Mouse (Mus musculus): ENCODE data around the gene Gm20777. TPM values are rescaled to one million over a fixed set of nuclear protein-coding genes. Genes with fewer than 3 reads are reported as not detected.
"Not testable (repeated sequence)": the region's sequence is repeated elsewhere in the genome, so short reads cannot be mapped to it uniquely, and the experiment has no call there.

Gm20777 gene
- polyA plus RNA-seq (2014; fragmentation: Nextera tagmentation; extraction: Ambion mirVana) = not detected in 2 replicates

DNA sequence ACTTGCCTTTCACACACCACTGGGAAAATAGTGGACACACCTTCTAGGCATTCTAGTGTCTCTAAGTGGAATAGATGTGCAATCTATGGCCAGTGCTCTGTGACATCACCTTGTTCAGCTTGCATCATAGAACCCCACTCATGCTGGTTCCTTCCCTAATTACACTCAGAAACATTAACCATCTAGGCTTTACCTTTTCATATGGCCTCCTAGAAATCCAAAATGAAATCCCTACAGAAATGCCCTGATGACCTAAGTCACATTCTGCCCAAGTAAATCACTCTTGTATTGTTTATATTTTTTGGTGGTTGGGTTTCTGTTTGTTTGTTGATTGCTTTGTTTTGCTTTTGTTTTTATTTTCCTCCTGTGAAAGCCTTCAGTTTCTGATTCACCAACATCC is at the start of gene Gm20777:
Gm20777 (minus strand) TSS at position 101 of the 400 bp plus-strand sequence.
- H3K36me3 ChIP-seq (ENCODE audit: control insufficient read depth, insufficient read depth, low read length); DNase-seq; H3K27me3 ChIP-seq (ENCODE audit: control insufficient read depth, insufficient read depth, low read length); H3K4me1 ChIP-seq (ENCODE audit: control insufficient read depth, insufficient read depth, low read length); ATAC-seq (ENCODE audit: low FRiP score, low TSS enrichment); H3K9me3 ChIP-seq (ENCODE audit: control insufficient read depth, low read length); H3K4me3 ChIP-seq (replicated peaks; ENCODE audit: low read depth, low read length); H3K27ac ChIP-seq (replicated peaks; ENCODE audit: low read depth, low read length); H3K9ac ChIP-seq (replicated peaks; ENCODE audit: low read length); H3K4me2 ChIP-seq (ENCODE audit: low read length): not testable (repeated sequence)

- DNase-seq; H3K4me2 ChIP-seq (ENCODE audit: low read length); H3K36me3 ChIP-seq (ENCODE audit: control insufficient read depth, insufficient read depth, low read length); ATAC-seq (ENCODE audit: low FRiP score, low TSS enrichment); H3K27ac ChIP-seq (replicated peaks; ENCODE audit: low read depth, low read length); H3K9ac ChIP-seq (replicated peaks; ENCODE audit: low read length); H3K4me3 ChIP-seq (replicated peaks; ENCODE audit: low read depth, low read length); H3K9me3 ChIP-seq (ENCODE audit: control insufficient read depth, low read length); H3K4me1 ChIP-seq (ENCODE audit: control insufficient read depth, insufficient read depth, low read length); H3K27me3 ChIP-seq (ENCODE audit: control insufficient read depth, insufficient read depth, low read length): not testable (repeated sequence)
- no CpG with 5 or more reads among the region's 5 CpGs for WGBS
Measured at GRCm38 (mm10) chrY:10709551-10709950, 42.7 kb downstream of the Gm20777 start.

DNA sequence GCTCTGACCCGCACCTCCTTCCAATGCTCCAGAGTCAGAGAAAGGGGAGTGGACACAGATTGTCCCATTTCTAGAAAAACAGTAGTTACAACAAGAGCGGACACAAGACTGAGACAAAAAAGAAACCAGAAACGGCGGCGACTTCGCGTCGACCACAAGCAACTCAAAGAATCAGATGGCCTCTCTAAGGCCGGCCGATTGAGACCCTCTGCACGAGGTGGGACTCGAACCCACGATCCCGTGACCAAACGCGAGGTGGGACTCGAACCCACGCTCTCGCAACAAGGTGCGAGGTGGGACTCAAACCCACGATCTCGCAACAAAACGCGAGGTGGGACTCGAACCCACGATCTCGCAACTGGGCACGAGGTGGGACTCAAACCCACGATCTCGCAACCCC is 43.5 kb downstream of the Gm20777 start:
- H3K36me3 ChIP-seq (ENCODE audit: control insufficient read depth, insufficient read depth, low read length); ATAC-seq (ENCODE audit: low FRiP score, low TSS enrichment); DNase-seq; H3K4me1 ChIP-seq (ENCODE audit: control insufficient read depth, insufficient read depth, low read length); H3K27me3 ChIP-seq (ENCODE audit: control insufficient read depth, insufficient read depth, low read length); H3K9ac ChIP-seq (replicated peaks; ENCODE audit: low read length); H3K4me2 ChIP-seq (ENCODE audit: low read length); H3K4me3 ChIP-seq (replicated peaks; ENCODE audit: low read depth, low read length); H3K9me3 ChIP-seq (ENCODE audit: control insufficient read depth, low read length); H3K27ac ChIP-seq (replicated peaks; ENCODE audit: low read depth, low read length): not testable (repeated sequence)
- 94% methylated on average over 27 of the region's 30 CpGs for WGBS

- H3K9ac ChIP-seq (replicated peaks; ENCODE audit: low read length); ATAC-seq (ENCODE audit: low FRiP score, low TSS enrichment); H3K4me1 ChIP-seq (ENCODE audit: control insufficient read depth, insufficient read depth, low read length); DNase-seq; H3K27me3 ChIP-seq (ENCODE audit: control insufficient read depth, insufficient read depth, low read length); H3K36me3 ChIP-seq (ENCODE audit: control insufficient read depth, insufficient read depth, low read length); H3K4me2 ChIP-seq (ENCODE audit: low read length); H3K27ac ChIP-seq (replicated peaks; ENCODE audit: low read depth, low read length); H3K9me3 ChIP-seq (ENCODE audit: control insufficient read depth, low read length); H3K4me3 ChIP-seq (replicated peaks; ENCODE audit: low read depth, low read length): not testable (repeated sequence)
- WGBS = 95% methylated on average over 16 of the region's 16 CpGs
Measured at GRCm38 (mm10) chrY:10708226-10708625, 44.0 kb downstream of the Gm20777 start.

DNA sequence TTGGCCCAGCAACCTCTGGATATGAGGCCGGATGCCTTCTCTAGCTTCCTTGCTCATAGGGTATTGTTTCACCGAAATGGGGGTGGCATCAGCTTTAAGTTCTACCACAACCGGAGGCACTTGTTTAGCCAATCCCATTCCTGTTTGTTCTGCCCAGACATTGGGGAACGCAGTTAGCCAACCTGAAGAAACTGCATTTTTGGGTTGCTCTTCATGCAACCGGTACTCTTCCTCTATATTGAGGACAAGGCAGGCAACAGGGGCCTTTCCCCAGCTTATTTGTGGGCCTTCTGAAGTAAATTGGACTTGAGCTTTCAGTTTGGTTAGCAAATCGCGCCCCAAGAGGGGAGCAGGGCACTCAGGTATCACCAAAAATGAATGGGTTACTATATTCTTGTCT is 45.6 kb downstream of the Gm20777 start:
- H3K4me1 ChIP-seq (ENCODE audit: control insufficient read depth, insufficient read depth, low read length); H3K27me3 ChIP-seq (ENCODE audit: control insufficient read depth, insufficient read depth, low read length); H3K27ac ChIP-seq (replicated peaks; ENCODE audit: low read depth, low read length); H3K9ac ChIP-seq (replicated peaks; ENCODE audit: low read length); ATAC-seq (ENCODE audit: low FRiP score, low TSS enrichment); DNase-seq; H3K9me3 ChIP-seq (ENCODE audit: control insufficient read depth, low read length); H3K4me2 ChIP-seq (ENCODE audit: low read length); H3K4me3 ChIP-seq (replicated peaks; ENCODE audit: low read depth, low read length); H3K36me3 ChIP-seq (ENCODE audit: control insufficient read depth, insufficient read depth, low read length): not testable (repeated sequence)
- 91% methylated on average over 6 of the region's 7 CpGs for WGBS

Other genes starting within 250 kb of the Gm20777 start
- gene Gm20737, start 216.4 kb downstream of the Gm20777 start, polyA plus RNA-seq (2014; fragmentation: Nextera tagmentation; extraction: Ambion mirVana) = not detected in 2 replicates
- gene Gm21775, start 199.0 kb downstream of the Gm20777 start, polyA plus RNA-seq (2014; fragmentation: Nextera tagmentation; extraction: Ambion mirVana) = not detected in 2 replicates
- not detected in 2 replicates for gene Gm21900, start 136.1 kb downstream of the Gm20777 start, polyA plus RNA-seq (2014; fragmentation: Nextera tagmentation; extraction: Ambion mirVana)

Measured in midbrain, embryonic 14.5 days (tissue).